In genomic region chr12:102729855-102730797, GRCm38 (mm10) we compare ENCODE assay signal across 8 mouse cellular contexts. TPM values are rescaled to one million over a fixed set of nuclear protein-coding genes. Genes with fewer than 3 reads are reported as not detected.
DNase-seq lines count a peak whose midpoint lies in the region; ATAC-seq lines count a peak whose summit lies in the region.

No protein-coding gene starts in this region.

- peak; percentile 71; the same call in 1 of the 2 replicates for ATAC-seq in heart, embryonic 13.5 days (ENCODE audit: extremely low read depth, insufficient number of reproducible peaks, low FRiP score, low TSS enrichment)
- peak; percentile 98 for ATAC-seq in kidney, embryonic 16.5 days (ENCODE audit: low FRiP score, low TSS enrichment)
- peak; percentile 92 for ATAC-seq in liver, embryonic 11.5 days (replicated peaks; ENCODE audit: low FRiP score)
- ATAC-seq in monocyte, adult 5-6 weeks (replicated peaks; ENCODE audit: insufficient number of reproducible peaks, low FRiP score, low TSS enrichment, poor library complexity, severe bottlenecking) = peak; percentile 54; the same call in 1 of the 2 replicates

- H3K4me3 ChIP-seq in heart, embryonic 13.5 days = peak overlapping the region; percentile 33
- peak overlapping the region; percentile 27 for H3K4me3 ChIP-seq in kidney, embryonic 16.5 days (ENCODE audit: low read length)
- H3K4me3 ChIP-seq in liver, embryonic 11.5 days (ENCODE audit: low read depth, low read length) = peak overlapping the region; percentile 20

- no peaks in the 10 kb centered on the region for H3K27me3 ChIP-seq in heart, embryonic 13.5 days (replicated peaks)
- H3K27me3 ChIP-seq in kidney, embryonic 16.5 days (ENCODE audit: insufficient read depth, low read length) = no peaks in the 10 kb centered on the region
- H3K27me3 ChIP-seq in liver, embryonic 11.5 days (replicated peaks; ENCODE audit: control insufficient read depth, insufficient read depth, low read length) = no peaks in the 10 kb centered on the region

- H3K27ac ChIP-seq in heart, embryonic 13.5 days (replicated peaks) = 0 out of 2 replicates have a peak overlapping the region, but pooled peaks have one; percentile 24
- H3K27ac ChIP-seq in kidney, embryonic 16.5 days (ENCODE audit: low read length) = peak overlapping the region; percentile 93
- H3K27ac ChIP-seq in liver, embryonic 11.5 days (ENCODE audit: low read depth, low read length) = peak overlapping the region; percentile 38; the same call in 1 of the 2 replicates

- H3K4me1 ChIP-seq in heart, embryonic 13.5 days = peaks cover 22% of the 10 kb centered on the region
- peaks cover 17% of the 10 kb centered on the region for H3K4me1 ChIP-seq in kidney, embryonic 16.5 days (ENCODE audit: insufficient read depth, low read length)
- peaks cover 15% of the 10 kb centered on the region for H3K4me1 ChIP-seq in liver, embryonic 11.5 days (replicated peaks; ENCODE audit: control insufficient read depth, insufficient read depth, low read length)

- DNase-seq in B cell, adult 2 months = peak; percentile 34 to 38
- peak; percentile 99 for DNase-seq in ZHBTc4 (ENCODE audit: low read depth, low spot score)
- peak; percentile 98 for DNase-seq in embryo, embryonic 10.5 days (ENCODE audit: low spot score)
- peak; percentile 78 for DNase-seq in liver, embryonic 11.5 days (ENCODE audit: low spot score)
- DNase-seq in testis, postnatal 10 days (ENCODE audit: low spot score) = peak; percentile 80

- 39% methylated on average over 26 of the region's 26 CpGs for WGBS in heart, embryonic 13.5 days
- 29% methylated on average over 26 of the region's 26 CpGs for WGBS in kidney, embryonic 16.5 days
- WGBS in liver, embryonic 11.5 days = 37% methylated on average over 26 of the region's 26 CpGs

- H3K9me3 ChIP-seq in heart, embryonic 13.5 days = no peaks in the 10 kb centered on the region
- H3K9me3 ChIP-seq in kidney, embryonic 16.5 days (ENCODE audit: low read length) = no peaks in the 10 kb centered on the region
- no peaks in the 10 kb centered on the region for H3K9me3 ChIP-seq in liver, embryonic 11.5 days (ENCODE audit: control insufficient read depth, low read length)

- H3K36me3 ChIP-seq in heart, embryonic 13.5 days = no peaks in the 10 kb centered on the region
- no peaks in the 10 kb centered on the region for H3K36me3 ChIP-seq in kidney, embryonic 16.5 days (ENCODE audit: insufficient read depth, low read length)
- H3K36me3 ChIP-seq in liver, embryonic 11.5 days (ENCODE audit: control insufficient read depth, insufficient read depth, low read length) = no peaks in the 10 kb centered on the region

- peak overlapping the region; percentile 61 for H3K4me2 ChIP-seq in heart, embryonic 13.5 days
- H3K4me2 ChIP-seq in kidney, embryonic 16.5 days (replicated peaks; ENCODE audit: low read depth, low read length) = peak overlapping the region; percentile 53
- peak overlapping the region; percentile 58 for H3K4me2 ChIP-seq in liver, embryonic 11.5 days

- H3K9ac ChIP-seq in heart, embryonic 13.5 days = peak overlapping the region; percentile 21; the same call in 1 of the 2 replicates
- peak overlapping the region; percentile 29; the same call in 1 of the 2 replicates for H3K9ac ChIP-seq in kidney, embryonic 16.5 days (replicated peaks; ENCODE audit: low read length)
- 0 out of 2 replicates have a peak overlapping the region, but pooled peaks have one; percentile 14 for H3K9ac ChIP-seq in liver, embryonic 11.5 days (ENCODE audit: low read depth, low read length)

RNA-seq across cellular contexts. Expression of gene Moap1, which starts 13.3 kb away (rescaled TPM):
- 17.9 and 18.3 TPM in 2 replicates for polyA plus RNA-seq in heart, embryonic 13.5 days (2015; fragmentation: Nextera tagmentation; extraction: Ambion mirVana)
- polyA plus RNA-seq in kidney, embryonic 16.5 days (2015; fragmentation: Nextera tagmentation; extraction: Ambion mirVana) = 29.3 and 32.4 TPM in 2 replicates
- polyA plus RNA-seq in liver, embryonic 11.5 days (2014; fragmentation: Nextera tagmentation; extraction: Ambion mirVana) = 18.3 and 18.4 TPM in 2 replicates
- 3.3 to 8.5 TPM (median 4.2 TPM) in 3 replicates for total RNA-seq in monocyte, adult 5-6 weeks (2017)

RNA-seq across cellular contexts. Expression of gene Tmem251, which starts 13.4 kb away (rescaled TPM):
- 6.8 and 7.5 TPM in 2 replicates for polyA plus RNA-seq in heart, embryonic 13.5 days (2015; fragmentation: Nextera tagmentation; extraction: Ambion mirVana)
- 9.5 and 11.0 TPM in 2 replicates for polyA plus RNA-seq in kidney, embryonic 16.5 days (2015; fragmentation: Nextera tagmentation; extraction: Ambion mirVana)
- 12.6 and 14.0 TPM in 2 replicates for polyA plus RNA-seq in liver, embryonic 11.5 days (2014; fragmentation: Nextera tagmentation; extraction: Ambion mirVana)
- total RNA-seq in monocyte, adult 5-6 weeks (2017) = 15.3 to 22.6 TPM (median 18.9 TPM) in 3 replicates

RNA-seq across cellular contexts. Expression of gene Itpk1, which starts 25.4 kb away (rescaled TPM):
- 4.3 and 6.4 TPM in 2 replicates for polyA plus RNA-seq in heart, embryonic 13.5 days (2015; fragmentation: Nextera tagmentation; extraction: Ambion mirVana)
- polyA plus RNA-seq in kidney, embryonic 16.5 days (2015; fragmentation: Nextera tagmentation; extraction: Ambion mirVana) = 23.9 and 24.5 TPM in 2 replicates
- 5.8 and 7.3 TPM in 2 replicates for polyA plus RNA-seq in liver, embryonic 11.5 days (2014; fragmentation: Nextera tagmentation; extraction: Ambion mirVana)
- 21.2 to 31.3 TPM (median 22.5 TPM) in 3 replicates for total RNA-seq in monocyte, adult 5-6 weeks (2017)

RNA-seq across cellular contexts. Expression of gene Gm28051, which starts 27.4 kb away (rescaled TPM):
- polyA plus RNA-seq in heart, embryonic 13.5 days (2015; fragmentation: Nextera tagmentation; extraction: Ambion mirVana) = not detected in 2 replicates
- not detected in 2 replicates for polyA plus RNA-seq in kidney, embryonic 16.5 days (2015; fragmentation: Nextera tagmentation; extraction: Ambion mirVana)
- polyA plus RNA-seq in liver, embryonic 11.5 days (2014; fragmentation: Nextera tagmentation; extraction: Ambion mirVana) = not detected in 2 replicates
- not detected in 3 replicates for total RNA-seq in monocyte, adult 5-6 weeks (2017)

RNA-seq across cellular contexts. Expression of gene Gon7, which starts 27.5 kb away (rescaled TPM):
- 20.7 and 26.6 TPM in 2 replicates for polyA plus RNA-seq in heart, embryonic 13.5 days (2015; fragmentation: Nextera tagmentation; extraction: Ambion mirVana)
- 29.3 and 34.0 TPM in 2 replicates for polyA plus RNA-seq in kidney, embryonic 16.5 days (2015; fragmentation: Nextera tagmentation; extraction: Ambion mirVana)
- polyA plus RNA-seq in liver, embryonic 11.5 days (2014; fragmentation: Nextera tagmentation; extraction: Ambion mirVana) = 31.0 and 36.8 TPM in 2 replicates
- total RNA-seq in monocyte, adult 5-6 weeks (2017) = 18.9 to 33.7 TPM (median 25.4 TPM) in 3 replicates

Comparison
In these comparisons a context has a peak if more than half of its experiments do, and no peak if none do; other contexts are left out.
1. Peak in every context shown above with its lines: DNase-seq, ATAC-seq, H3K4me3 ChIP-seq and H3K27ac ChIP-seq.
2. DNase-seq: peak in every context shown above with its lines; median percentile 99 in ZHBTc4; 98 in embryo, embryonic 10.5 days; 80 in testis, postnatal 10 days; 78 in liver, embryonic 11.5 days; 36 in B cell, adult 2 months.
3. H3K27ac ChIP-seq: peak in every context shown above with its lines; median percentile 93 in kidney, embryonic 16.5 days; 38 in liver, embryonic 11.5 days; 24 in heart, embryonic 13.5 days.